Mouse (Mus musculus) thymus, adult 2 months (tissue): Measurements from ENCODE around the gene Whrn.

Experiments
- CTCF ChIP-seq: fragments of 200-500 bp; IDR thresholded peaks from 2 replicates; pipeline ENCODE4 v1.5.1; 2012; ENCODE audit warnings: mild to moderate bottlenecking, control low read depth, low read length, moderate library complexity, borderline replicate concordance; ENCODE audit not compliant: control insufficient read depth, poor library complexity, insufficient read depth; ENCODE audit errors: extremely low read depth
- POLR2A ChIP-seq: fragments of 200-500 bp; IDR thresholded peaks from 2 replicates; pipeline ENCODE4 v1.6.1; 2012; ENCODE audit warnings: mild to moderate bottlenecking, low read length, control low read depth, moderate library complexity; ENCODE audit not compliant: control insufficient read depth, poor library complexity, insufficient read depth; ENCODE audit errors: extremely low read depth

DNA sequence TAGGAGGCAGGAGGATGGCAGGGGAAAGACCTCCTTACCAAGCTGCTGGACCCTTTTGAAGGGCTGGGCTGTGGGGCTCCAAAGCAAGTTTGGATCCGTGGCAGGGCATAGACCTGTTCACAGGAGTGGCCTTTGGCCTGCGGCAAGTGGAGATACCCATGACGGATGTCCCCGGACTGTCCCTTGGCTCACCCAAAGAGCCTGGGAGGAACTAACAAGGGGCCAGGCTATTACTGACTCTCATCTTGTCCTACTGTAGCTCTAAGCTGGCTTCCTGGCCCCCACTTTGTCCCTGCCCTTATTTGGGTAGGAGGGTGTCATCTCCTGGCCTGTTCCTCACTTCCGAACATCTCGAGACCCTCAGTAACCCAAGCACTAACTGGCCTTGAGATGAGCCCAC, 93.2 kb downstream of the Whrn start:
- TF ChIP-seq CTCF (no peak), POLR2A (no peak)
